Mouse (Mus musculus) retina, postnatal 7 days (tissue): ENCODE results near the gene Ssna1.

ENCODE experiments used
- DNase-seq: peaks from one replicate; pipeline ENCODE4 v3.0.0-alpha.2; 2012; ENCODE audit warnings: low read depth, low spot score

Gene Ssna1

DNA sequence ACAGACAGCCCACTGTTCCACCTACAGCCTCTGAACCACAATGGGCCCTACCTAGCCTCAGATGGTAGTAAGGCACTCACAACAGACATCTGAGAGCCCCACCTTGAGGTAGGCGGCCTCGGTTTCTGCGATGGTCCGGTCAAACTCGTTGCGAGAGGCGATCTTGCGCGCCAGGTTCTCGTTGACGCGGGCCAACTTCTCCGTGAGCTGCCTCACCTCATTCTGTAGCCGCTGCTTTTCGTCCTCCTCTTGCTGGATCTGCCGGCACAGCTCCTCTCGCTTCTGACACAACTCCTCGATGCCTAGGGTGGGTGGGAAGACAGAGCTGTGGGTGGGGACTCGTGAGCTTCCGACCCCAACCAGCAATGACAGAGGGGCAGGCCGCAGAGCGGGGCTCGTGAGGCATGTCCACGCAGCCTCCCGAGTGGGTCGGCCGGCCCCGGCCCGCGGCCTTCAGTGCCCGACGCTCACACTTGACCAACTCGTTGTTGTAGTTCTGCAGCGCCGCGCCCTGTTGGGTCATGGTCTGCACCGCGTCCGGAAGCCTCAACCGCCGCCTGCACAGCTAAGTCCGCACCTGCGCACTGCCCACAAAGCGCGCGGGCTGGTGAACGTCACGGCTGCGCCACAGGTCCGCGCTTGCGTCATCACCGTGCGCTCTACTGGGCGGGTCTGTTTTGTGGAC is at the start of gene Ssna1, which contains the start of gene Anapc2:
Gene Ssna1 (minus strand): TSS at position 612 of the 685 bp plus-strand sequence.
Gene Anapc2 (plus strand): TSS at position 652 of the 685 bp plus-strand sequence.
- DNase-seq = peak; percentile 96

GRCm38 (mm10) chr2:25320084-25320483 is 47.8 kb upstream of the Ssna1 start:
- no peak for DNase-seq

DNA sequence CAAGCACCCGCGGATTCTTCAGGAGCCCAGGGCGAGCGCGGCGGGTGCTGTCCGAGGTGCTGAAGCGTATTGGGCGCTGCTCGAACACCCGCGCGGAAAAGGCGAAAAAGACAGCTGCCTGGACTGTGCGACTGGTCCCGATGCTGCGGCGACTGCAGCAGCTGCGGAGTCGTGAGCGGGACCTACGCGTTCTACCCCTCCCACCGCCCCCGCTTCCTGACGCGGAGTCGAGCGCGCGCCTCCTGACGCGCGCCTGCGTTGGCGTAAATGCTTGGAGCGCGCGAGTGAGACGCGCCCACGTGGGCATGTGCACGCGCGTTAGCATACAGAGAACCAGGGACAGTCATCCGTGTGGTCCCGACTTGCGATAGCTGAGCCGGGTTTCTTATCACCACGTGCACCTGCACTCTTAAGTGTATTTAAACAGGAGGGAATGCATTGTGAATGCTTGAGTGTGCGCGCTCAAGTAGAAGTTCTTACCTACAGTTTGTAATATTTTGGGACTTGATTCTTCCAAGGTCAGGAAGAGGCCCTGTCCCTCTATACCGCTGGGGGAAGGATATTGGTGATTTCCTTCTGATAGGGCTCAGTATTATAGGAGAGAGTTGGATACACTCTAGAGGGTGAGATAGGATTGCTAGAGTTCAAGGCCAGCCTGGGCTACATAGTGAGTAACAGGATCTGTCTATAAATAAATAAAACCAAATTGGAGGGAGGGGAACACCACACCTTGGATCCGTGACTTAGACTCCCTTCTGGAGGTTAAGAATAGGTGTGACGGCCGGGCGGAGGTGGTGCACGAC is 46.9 kb upstream of the Ssna1 start, which contains the start of gene Grin1:
Gene Grin1 (minus strand): TSS at position 217 of the 803 bp plus-strand sequence.
- DNase-seq = peak; percentile 54

GRCm38 (mm10) chr2:25318119-25318966 is 46.1 kb upstream of the Ssna1 start:
- DNase-seq = peak; percentile 24

DNA sequence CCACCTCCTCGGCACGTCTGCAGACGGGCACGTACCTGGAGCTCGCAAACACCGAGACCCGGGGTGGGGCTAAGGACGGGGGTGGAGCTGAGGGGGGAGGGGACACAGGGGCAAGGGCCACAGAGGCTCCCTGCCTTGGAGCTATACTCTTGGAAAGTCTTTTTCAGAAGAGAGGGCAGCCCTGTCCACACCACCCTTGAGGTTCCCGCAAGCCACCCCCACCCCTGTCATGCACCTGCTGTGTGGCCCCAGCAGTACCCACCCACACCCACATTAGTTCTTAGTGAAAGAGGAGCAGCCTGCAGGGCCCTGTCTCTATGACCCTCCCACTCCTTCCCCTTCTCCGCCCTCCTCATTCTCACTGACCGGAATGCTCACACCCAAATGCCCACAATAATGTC is 39.3 kb upstream of the Ssna1 start:
- no peak for DNase-seq

GRCm38 (mm10) chr2:25310969-25311368 is 38.7 kb upstream of the Ssna1 start:
- no peak for DNase-seq

- no peak for DNase-seq
Measured at GRCm38 (mm10) chr2:25310180-25310579, 37.9 kb upstream of the Ssna1 start.

DNA sequence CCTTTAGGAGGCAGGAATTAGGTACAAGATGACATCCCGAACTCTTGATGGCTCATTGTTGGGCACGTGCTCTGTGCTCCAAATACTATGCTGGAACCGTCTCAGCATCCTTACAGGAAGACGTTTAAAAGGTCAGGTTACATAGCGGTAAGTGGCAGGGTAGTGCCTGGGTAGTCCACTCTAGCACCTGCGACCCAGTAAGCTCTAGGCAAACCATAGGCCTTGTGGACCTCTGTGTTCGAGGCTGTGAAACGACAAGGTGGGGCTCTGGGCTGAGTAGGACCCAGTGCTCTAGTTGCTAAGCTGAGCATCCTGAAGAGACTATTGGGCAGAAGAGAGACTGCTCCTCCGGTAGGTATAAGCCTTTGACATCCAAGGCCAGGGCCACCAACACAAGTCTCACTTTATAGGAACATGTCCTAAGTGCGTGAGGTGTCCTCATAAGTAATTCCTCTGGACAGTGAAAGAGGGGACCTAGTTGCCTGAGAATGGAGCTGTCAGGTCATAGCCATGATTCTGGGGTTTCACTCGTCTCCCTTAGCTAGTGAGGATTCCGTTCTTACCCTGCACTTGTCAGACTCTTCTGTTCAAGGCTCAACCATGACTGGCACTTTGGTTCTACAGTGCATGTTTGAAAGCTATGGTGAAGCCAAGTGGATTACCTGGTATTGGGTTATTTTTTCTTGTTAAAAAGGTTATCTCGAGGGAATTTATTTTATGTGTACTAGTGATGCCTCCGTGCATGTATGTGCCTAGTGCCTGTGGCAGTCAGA is 33.5 kb upstream of the Ssna1 start:
- no peak for DNase-seq

- no peak for DNase-seq
Measured at GRCm38 (mm10) chr2:25304657-25305541, 32.7 kb upstream of the Ssna1 start.

DNA sequence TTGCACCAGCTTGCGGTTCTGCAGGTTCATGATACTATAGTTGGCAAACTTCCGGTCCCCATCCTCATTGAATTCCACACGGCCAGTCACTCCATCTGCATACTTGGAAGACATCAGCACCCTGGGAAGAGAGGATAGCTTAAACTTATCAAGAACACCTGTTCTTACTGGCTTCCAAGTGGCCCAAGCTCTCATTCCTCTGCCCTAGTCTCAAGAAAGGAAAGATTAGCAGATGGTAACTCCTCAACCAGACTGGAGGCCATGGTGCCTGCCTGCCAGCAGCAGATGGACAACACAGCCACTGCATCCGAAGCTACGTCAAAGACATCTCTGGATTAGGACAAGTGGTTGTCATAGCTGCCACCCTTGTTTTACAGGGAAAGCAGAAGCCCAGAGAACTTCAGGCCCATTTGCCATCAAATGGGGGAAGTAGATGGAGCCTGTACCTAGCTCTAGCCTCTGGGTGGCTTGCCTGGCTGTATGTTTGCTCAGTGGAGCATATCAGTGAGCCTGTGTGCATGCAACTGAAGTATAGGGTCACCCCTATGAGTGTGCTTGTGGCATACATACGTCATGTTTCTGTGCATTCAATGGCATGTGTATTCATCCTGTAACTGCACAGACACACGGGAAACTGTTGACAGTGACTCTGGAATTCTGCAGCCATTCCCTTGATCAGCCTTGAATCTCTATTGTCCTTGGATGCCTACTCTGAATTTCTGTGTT is 31.9 kb upstream of the Ssna1 start:
- DNase-seq = no peak

DNA sequence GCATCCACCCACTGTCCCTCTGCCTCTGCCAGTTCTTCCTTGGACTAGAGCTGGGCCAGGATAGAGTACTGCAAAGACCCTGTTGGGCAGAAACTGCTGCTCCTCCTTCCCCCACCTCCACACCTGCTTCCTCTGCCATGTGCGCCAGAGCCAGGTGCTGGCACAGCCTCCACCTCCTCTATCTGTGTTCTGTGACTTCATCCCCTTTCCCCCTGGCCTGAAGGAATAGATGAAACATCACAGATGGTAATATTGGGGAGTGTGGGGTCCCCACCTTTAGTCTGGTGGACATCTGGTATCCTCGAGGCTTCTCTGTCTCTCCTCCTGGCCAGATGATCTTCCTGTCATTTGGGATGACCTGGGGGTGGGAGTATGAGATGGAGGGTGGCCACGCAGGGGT is 31.2 kb upstream of the Ssna1 start:
- no peak for DNase-seq

- no peak for DNase-seq
Measured at GRCm38 (mm10) chr2:25298046-25298445, 25.8 kb upstream of the Ssna1 start.

DNA sequence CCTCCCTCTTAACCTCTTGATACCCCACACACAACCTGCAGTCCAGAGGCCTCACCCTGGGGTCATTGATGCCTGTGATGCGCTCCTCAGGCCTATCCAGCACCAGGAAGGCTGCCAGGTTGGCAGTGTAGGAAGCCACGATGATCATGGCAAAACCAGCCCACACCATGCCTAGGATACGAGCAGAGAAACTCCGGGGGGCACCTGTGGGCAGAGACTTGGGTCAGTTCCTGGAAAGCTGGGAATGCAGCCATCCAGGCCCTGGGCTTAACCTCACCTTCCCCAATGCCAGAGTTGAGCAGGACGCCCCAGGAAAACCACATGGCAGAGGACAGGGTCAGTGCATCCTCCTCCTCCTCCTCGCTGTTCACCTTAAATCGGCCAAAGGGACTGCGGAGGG is 24.9 kb upstream of the Ssna1 start:
- DNase-seq = no peak

GRCm38 (mm10) chr2:25293706-25294105 is 21.5 kb upstream of the Ssna1 start:
- DNase-seq = no peak

DNA sequence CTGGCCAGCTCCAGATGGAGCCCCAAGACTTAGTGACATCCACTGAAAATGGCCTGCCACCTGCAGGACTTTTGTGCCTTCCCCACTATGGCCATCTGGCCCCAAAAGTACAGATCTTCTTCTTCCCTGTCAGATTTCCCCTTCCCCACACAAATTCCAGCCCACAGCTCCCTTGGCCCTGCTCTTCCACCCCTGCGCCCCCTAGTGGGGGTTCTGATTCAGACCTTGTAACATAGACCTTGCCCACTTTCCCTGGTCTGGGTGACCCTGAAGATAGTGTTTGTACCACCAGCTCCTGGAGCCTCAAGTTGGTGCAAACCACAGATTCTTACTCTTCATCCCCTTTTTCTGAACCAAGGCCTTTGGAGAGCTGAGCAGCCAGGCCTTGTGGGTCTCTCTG is 20.6 kb upstream of the Ssna1 start:
- peak; percentile 68 for DNase-seq

DNA sequence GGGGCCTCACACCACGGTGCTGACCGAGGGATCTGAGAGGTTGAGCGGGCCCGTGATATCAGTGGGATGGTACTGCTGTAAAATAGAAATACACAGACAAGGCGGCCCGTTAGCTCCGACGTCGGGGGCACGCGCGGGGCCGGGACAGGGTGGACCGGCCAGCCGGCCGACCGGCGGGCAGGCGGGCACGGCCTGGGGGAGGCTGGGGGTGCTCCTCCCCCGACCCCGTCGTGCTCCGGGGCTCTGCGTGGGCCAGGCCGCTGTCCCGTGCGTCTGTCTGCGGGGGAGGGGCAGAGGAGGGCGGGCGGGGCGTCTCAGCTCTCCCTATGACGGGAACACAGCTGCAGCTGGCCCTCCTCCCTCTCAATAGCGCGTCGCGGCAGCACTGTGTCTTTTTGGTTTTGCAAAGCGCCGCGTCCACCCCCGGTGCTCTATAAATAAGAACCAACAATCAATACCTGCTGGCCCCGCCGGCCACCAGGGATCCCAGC is 19.9 kb upstream of the Ssna1 start:
- no peak for DNase-seq

DNA sequence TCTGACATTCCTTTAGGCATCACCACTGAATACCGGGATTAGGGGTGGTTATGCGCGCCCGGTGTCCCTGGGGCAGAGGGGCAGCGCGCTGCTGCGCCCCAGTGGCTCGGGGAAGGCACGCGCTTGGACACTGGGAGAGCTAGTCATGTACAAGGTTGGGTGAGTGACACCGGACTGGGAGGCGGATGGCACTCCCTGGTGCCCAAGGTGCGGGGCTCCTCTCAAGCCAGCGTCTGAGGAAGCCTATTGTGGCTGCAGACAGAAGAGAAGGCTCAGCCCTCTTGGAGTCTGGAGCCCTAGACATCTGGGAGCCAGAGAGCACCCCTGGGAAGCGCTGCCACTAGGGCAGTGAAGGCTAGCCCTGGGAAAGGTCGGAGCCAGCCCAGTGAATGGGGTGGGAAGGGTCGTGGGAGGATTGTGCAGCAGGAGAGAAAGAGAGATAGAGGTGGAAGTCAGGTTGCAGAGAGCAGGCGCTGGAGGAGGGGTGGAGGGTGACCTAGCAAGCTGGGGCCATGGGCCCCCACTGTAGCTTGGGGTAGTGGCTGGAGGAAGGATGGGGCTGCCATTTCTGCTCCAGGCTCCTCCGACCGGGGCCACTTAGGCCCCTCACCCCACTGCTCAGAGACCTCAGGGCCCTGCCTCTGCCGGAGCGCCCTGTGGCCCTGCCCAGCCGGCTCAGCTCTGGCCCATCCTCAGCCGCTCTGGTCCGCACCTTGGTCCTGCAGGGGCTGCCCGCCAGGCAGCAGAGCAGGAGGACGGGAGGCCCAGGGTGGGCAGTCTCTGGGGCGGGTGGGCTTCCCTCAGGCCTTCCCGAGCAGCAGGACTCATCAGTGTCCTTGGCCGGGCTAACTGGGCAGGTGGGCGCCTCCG is 19.2 kb upstream of the Ssna1 start:
- no peak for DNase-seq

GRCm38 (mm10) chr2:25290816-25291130 is 18.5 kb upstream of the Ssna1 start:
- DNase-seq = no peak
